Mouse (Mus musculus) kidney, postnatal 0 days (tissue): ENCODE results near the gene Uso1. TPM values are rescaled to one million over a fixed set of nuclear protein-coding genes. Genes with fewer than 3 reads are reported as not detected.

Source experiments
- ATAC-seq: fragments of 200-750 bp; cut with Nextera tagmentation; replicated peaks from 2 replicates; pipeline ENCODE4 v1.8.0; 2017; ENCODE audit warnings: low read depth, moderate number of reproducible peaks, moderate TSS enrichment, moderate library complexity; ENCODE audit not compliant: low FRiP score
- DNase-seq: peaks from one replicate; pipeline ENCODE4 v3.0.0-alpha.2; 2016; ENCODE audit warnings: low spot score
- H3K27ac ChIP-seq: fragments of 300-500 bp; sonication (generic); 2 replicates; pipeline ENCODE4 v1.5.1; 2014; ENCODE audit warnings: mild to moderate bottlenecking
- H3K27me3 ChIP-seq: fragments of 300-500 bp; sonication (generic); 2 replicates; pipeline ENCODE4 v1.6.1; 2014; ENCODE audit warnings: low read length, mixed read lengths; ENCODE audit not compliant: insufficient read depth
- H3K36me3 ChIP-seq: fragments of 300-500 bp; sonication (generic); 2 replicates; pipeline ENCODE4 v1.6.1; 2014; ENCODE audit warnings: low read length, mixed read lengths; ENCODE audit not compliant: insufficient read depth
- H3K4me1 ChIP-seq: fragments of 300-500 bp; sonication (generic); replicated peaks from 2 replicates; pipeline ENCODE4 v1.6.1; 2014; ENCODE audit warnings: antibody characterized with exemption, low read length, mixed read lengths; ENCODE audit not compliant: insufficient read depth
- H3K4me2 ChIP-seq: fragments of 300-500 bp; sonication (generic); 2 replicates; pipeline ENCODE4 v1.6.1; 2014; ENCODE audit warnings: mild to moderate bottlenecking, low read length, moderate library complexity, mixed read lengths
- H3K4me3 ChIP-seq: fragments of 300-500 bp; sonication (generic); replicated peaks from 2 replicates; pipeline ENCODE4 v1.5.1; 2014; ENCODE audit warnings: low read depth, low read length
- H3K9ac ChIP-seq: fragments of 300-500 bp; sonication (generic); 2 replicates; pipeline ENCODE4 v1.6.1; 2014; ENCODE audit warnings: low read depth, low read length
- H3K9me3 ChIP-seq: fragments of 300-500 bp; sonication (generic); replicated peaks from 2 replicates; pipeline ENCODE4 v1.6.1; 2016; ENCODE audit warnings: low read length, inconsistent platforms, mixed read lengths
- CTCF ChIP-seq: IDR thresholded peaks from 2 replicates; pipeline ENCODE4 v1.5.1; 2016; ENCODE audit warnings: antibody characterized with exemption, low read depth, mild to moderate bottlenecking, moderate library complexity
- WGBS: fragments of 180-500 bp; shearing (Covaris S2); extraction: QIAGEN DNeasy Blood & Tissue Kit; methylation state at CpG from one replicate; pipeline ENCODE4 v1.1.7; 2014; 5-methylcytosine and 5-hydroxymethylcytosine counted together
- polyA plus RNA-seq: library from polyadenylated mRNA; unstranded; fragments of >200 nt; fragmentation: Nextera tagmentation; extraction: Ambion mirVana; gene quantifications from 2 replicates; pipeline ENCODE4 v1.2.1, GENCODE M21; 2015

The Uso1 gene
- polyA plus RNA-seq, 1 experiment from 2014 or later = 36.1 TPM

DNA sequence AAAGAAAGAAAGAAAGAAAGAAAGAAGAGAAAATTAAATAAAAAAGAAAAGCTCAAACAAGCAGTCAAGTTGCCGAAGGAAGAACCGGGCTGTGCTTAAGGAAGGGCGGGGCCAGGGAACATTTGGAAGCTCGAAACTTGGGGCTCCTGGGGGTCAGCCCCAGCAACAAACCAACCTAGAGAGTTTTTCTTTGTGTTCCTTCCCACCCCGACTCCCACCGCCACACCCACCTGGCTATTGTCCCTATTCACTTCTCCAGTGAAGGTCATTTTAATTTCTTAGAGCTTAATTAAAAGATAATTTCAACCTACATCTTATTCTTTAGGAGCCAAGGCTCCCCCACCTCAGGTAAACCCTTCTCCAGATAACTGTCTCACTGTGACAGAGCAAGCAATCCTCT lies 25.6 kb upstream of the Uso1 start:
- H3K9me3 ChIP-seq = no peaks in the 10 kb centered on the region
- 7% methylated on average over 6 of the region's 6 CpGs for WGBS
- H3K27me3 ChIP-seq = no peaks in the 10 kb centered on the region
- no peak for ATAC-seq
- H3K4me2 ChIP-seq = peak overlapping the region; percentile 51
- H3K9ac ChIP-seq = peak overlapping the region; percentile 23
- no peak overlapping the region for H3K27ac ChIP-seq
- peak overlapping the region; percentile 23 for H3K4me3 ChIP-seq
- H3K36me3 ChIP-seq = no peaks in the 10 kb centered on the region
- DNase-seq = no peak
- no peak for TF ChIP-seq CTCF
- 0 out of 2 replicates have a peak, but pooled peaks cover 9% of the 10 kb centered on the region for H3K4me1 ChIP-seq

DNA sequence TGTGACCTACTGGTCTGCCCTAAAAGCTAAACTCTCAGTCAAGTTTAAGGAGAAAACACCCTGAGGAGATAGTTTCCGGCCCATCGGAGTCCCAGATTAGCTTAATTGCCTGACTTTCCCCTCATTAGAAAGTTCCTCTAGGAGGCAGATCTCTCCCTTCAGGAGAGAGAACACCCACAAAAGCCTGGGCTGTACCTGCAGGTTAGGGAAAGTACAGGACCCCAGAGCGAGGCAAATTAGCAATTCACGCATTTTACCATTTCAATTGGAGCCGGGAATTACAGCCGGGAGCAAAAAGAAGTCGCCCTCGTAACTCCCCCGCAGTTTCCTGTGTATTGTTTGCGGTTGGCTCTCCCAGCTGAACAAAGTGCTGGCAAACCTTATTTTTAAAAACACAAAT lies 25.2 kb upstream of the Uso1 start:
- ATAC-seq (no peak), DNase-seq (peak; percentile 66)
- WGBS = under 1% methylated on average over 10 of the region's 10 CpGs
- Histone ChIP-seq H3K4me1 (0 out of 2 replicates have a peak, but pooled peaks cover 9% of the 10 kb centered on the region), H3K4me3 (peak overlapping the region; percentile 23), H3K9me3 (no peaks in the 10 kb centered on the region), H3K27me3 (no peaks in the 10 kb centered on the region), H3K27ac (no peak overlapping the region), H3K4me2 (peak overlapping the region; percentile 51), H3K9ac (peak overlapping the region; percentile 23), H3K36me3 (no peaks in the 10 kb centered on the region)
- TF ChIP-seq CTCF = peak; percentile 13; the same call in 1 of the 2 replicates

DNA sequence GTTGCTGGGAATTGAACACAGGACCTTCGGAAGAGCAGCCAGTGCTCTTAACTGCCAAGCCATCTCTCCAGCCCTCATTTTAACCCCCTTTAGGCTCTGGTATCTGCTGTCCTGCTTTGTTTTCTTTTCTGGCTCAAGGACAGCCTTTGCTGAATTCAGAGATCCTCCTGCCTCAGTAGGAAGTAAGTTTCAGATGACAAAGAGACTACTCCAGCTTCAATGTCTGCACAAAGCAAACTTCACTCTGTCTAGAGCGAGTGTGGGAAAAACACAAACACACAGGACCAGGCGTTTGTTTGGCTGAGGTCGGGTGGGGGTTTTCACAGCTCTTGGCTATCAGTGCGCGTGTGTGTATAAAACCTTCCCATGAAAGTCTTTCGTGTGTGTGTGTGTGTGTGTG lies 24.3 kb upstream of the Uso1 start:
- H3K4me2 ChIP-seq = no peak overlapping the region
- 88% methylated on average over 7 of the region's 7 CpGs for WGBS
- no peaks in the 10 kb centered on the region for H3K9me3 ChIP-seq
- H3K4me1 ChIP-seq = 0 out of 2 replicates have a peak, but pooled peaks cover 9% of the 10 kb centered on the region
- no peaks in the 10 kb centered on the region for H3K36me3 ChIP-seq
- DNase-seq (no peak), ATAC-seq (no peak)
- H3K4me3 ChIP-seq = no peak overlapping the region
- no peak overlapping the region for H3K9ac ChIP-seq
- no peak overlapping the region for H3K27ac ChIP-seq
- TF ChIP-seq CTCF = no peak
- H3K27me3 ChIP-seq = no peaks in the 10 kb centered on the region

DNA sequence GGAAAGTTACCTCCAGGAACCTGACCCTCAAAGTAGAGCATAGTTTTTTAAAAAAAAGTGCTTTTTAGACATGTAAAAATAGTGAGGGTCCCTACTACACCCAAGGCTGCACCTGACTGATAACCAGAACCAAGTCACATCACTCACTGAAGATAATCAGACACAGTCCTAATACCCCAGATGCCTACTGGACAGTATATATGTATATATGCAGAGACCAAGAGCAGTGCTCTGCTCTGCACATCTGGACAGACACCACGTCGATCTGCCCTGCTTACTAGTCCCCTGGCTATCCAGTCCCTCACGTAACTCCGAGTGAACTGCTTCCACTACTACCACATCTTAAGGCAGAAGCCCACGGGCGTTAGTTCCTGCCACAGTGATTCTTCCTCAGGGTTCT lies 23.5 kb upstream of the Uso1 start:
- DNase-seq (no peak), ATAC-seq (no peak)
- 91% methylated on average over 6 of the region's 6 CpGs for whole genome bisulfite sequencing
- no peak overlapping the region for H3K27ac ChIP-seq
- H3K4me2 ChIP-seq = no peak overlapping the region
- no peaks in the 10 kb centered on the region for H3K9me3 ChIP-seq
- H3K27me3 ChIP-seq = no peaks in the 10 kb centered on the region
- 0 out of 2 replicates have a peak, but pooled peaks cover 9% of the 10 kb centered on the region for H3K4me1 ChIP-seq
- H3K9ac ChIP-seq = no peak overlapping the region
- TF ChIP-seq CTCF = no peak
- H3K4me3 ChIP-seq = no peak overlapping the region
- no peaks in the 10 kb centered on the region for H3K36me3 ChIP-seq

DNA sequence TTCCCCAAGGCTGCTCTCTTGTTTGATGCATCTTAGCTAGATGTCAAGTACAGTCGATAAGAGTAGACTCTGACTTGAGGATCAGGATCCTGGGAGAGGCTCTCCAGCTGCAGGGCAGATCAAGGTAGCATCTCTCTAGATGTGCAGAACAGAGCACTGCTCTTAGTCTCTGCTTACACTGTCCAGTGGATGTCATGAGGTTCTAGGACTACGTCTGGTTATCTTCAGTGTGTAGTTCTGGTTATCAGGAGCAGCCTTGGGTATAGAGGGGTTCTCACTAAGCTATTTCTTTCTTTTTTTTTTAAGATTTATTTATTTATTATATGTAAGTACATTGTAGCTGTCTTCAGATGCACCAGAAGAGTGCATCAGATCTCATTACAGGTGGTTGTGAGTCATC lies 22.8 kb upstream of the Uso1 start:
- Histone ChIP-seq H3K4me2 (no peak overlapping the region), H3K27ac (no peak overlapping the region), H3K9ac (no peak overlapping the region), H3K4me3 (no peak overlapping the region), H3K9me3 (no peaks in the 10 kb centered on the region), H3K36me3 (no peaks in the 10 kb centered on the region), H3K4me1 (0 out of 2 replicates have a peak, but pooled peaks cover 9% of the 10 kb centered on the region), H3K27me3 (no peaks in the 10 kb centered on the region)
- DNase-seq = no peak
- TF ChIP-seq CTCF = no peak
- ATAC-seq = no peak
- 90% methylated on average over 2 of the region's 2 CpGs for WGBS

DNA sequence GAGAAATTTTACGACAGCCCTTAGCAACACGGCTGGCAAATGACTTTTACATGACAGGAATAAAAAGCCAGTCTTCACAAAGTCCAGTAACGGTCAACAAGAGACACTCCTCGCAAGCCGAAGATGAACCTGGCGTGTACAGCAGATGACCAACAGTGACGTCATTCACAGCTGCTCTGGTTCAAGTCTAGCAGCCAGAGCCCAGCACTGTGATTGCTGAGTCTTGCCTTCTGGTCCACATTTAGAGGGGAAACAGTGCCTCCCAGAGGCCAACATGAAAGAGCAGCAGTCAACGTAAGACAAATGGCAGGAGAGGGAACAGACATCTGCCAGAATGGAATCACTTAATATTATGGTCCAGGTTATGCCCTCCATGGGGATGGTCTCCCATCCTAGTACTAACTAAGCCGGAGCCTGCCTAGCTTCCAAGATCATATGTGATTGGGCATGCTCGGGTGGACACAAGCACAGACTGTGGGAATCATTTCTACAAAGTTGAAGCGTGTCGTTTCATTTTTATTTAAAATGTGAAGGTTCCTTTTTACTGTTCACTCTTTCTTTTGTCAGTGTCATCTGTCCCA lies 19.8 kb upstream of the Uso1 start:
- DNase-seq (peak; percentile 87), ATAC-seq (peak; percentile 82)
- Histone ChIP-seq H3K4me2 (no peak overlapping the region), H3K27ac (no peak overlapping the region), H3K36me3 (no peaks in the 10 kb centered on the region), H3K27me3 (no peaks in the 10 kb centered on the region), H3K4me3 (no peak overlapping the region), H3K9me3 (no peaks in the 10 kb centered on the region), H3K9ac (no peak overlapping the region), H3K4me1 (0 out of 2 replicates have a peak, but pooled peaks cover under 1% of the 10 kb centered on the region)
- peak; percentile 89 for TF ChIP-seq CTCF
- WGBS = 49% methylated on average over 12 of the region's 12 CpGs

DNA sequence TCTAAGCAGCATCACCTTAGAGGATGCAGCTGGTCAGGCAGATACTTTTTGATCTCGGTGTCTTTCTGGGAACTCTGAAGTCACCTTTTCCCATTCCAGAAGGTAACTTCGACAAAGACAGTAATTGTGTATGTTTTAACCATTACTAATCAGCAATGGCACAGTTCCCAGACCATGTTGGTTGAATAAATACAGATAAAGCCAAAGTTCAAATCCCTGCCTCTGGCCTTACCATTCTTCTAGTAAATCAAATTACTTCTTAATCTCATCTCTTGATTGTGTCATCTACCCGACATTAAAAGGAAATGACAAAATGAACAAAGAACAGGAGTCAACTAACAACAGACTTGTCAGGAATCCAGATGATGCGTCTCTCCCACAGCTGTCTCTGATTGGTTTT lies 16.1 kb upstream of the Uso1 start:
- Histone ChIP-seq H3K4me1 (no peaks in the 10 kb centered on the region), H3K4me2 (no peak overlapping the region), H3K4me3 (no peak overlapping the region), H3K36me3 (no peaks in the 10 kb centered on the region), H3K27me3 (no peaks in the 10 kb centered on the region), H3K9me3 (no peaks in the 10 kb centered on the region), H3K9ac (no peak overlapping the region), H3K27ac (no peak overlapping the region)
- TF ChIP-seq CTCF = no peak
- 75% methylated on average over 4 of the region's 4 CpGs for WGBS
- DNase-seq (no peak), ATAC-seq (no peak)
